Mouse (Mus musculus): ENCODE data around the gene Dctn5. TPM values are rescaled to one million over a fixed set of nuclear protein-coding genes. Genes with fewer than 3 reads are reported as not detected.

Gene Dctn5
- polyA plus RNA-seq, 1 experiment from 2014 or later, result 159 TPM

GRCm38 (mm10) chr7:122158488-122158887 lies 25.6 kb downstream of the Dctn5 start:
- 8% methylated on average over 13 of the region's 13 CpGs for WGBS
- Histone ChIP-seq H3K4me2 (replicated peaks) (peak overlapping the region; percentile 96), H3K27ac (peak overlapping the region; percentile 57), H3K9me3 (ENCODE audit: control insufficient read depth, low read length) (no peaks in the 10 kb centered on the region), H3K36me3 (replicated peaks; ENCODE audit: control insufficient read depth, insufficient read depth) (peaks cover 11% of the 10 kb centered on the region), H3K27me3 (ENCODE audit: control insufficient read depth, insufficient read depth, low read length) (no peaks in the 10 kb centered on the region), H3K4me3 (replicated peaks; ENCODE audit: low read length) (peak overlapping the region; percentile 69), H3K9ac (peak overlapping the region; percentile 76), H3K4me1 (replicated peaks; ENCODE audit: control insufficient read depth, insufficient read depth, low read length) (peaks cover 15% of the 10 kb centered on the region)
- no peak for ATAC-seq (ENCODE audit: low FRiP score)
- no peak for DNase-seq (ENCODE audit: low spot score)

DNA sequence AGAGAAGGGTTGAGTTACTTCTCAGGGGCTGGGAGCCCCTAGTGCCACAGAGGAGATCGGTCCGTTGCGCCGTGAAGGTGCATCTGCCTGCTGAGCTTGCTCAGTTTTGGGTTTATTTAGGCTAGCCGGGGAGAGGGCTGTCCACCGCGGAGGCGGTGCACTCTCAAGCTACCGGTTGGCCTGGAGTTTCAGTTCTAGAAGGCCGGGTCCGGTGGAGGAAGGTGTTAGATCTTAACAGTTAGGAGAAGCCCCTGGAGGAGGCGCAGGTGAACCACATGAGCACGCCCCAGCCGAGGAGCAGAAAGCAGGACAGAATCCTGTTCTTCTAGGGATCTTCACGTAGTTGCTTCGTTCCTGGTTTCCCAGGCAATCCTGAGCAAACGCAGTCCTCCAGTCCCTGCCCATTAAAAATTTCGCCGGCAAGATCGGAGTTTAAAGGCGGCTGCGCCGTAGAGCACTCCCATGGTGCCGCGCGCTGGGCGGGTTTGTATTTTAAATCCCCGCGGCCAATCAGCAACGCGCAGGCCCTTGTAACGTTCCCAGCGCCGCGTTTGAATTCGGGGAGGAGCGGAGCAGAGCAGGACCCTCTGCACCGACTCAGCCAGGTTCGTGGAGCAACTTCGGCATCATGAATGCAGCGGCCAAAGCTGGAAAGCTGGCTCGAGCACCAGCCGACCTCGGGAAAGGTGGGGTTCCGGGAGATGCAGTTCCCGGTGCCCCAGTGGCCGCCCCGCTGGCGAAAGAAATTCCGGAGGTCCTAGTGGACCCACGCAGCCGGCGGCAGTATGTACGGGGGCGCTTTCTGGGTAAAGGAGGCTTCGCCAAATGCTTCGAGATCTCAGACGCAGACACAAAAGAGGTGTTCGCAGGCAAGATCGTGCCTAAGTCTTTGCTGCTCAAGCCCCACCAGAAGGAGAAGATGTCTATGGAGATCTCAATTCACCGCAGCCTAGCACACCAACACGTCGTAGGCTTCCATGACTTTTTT lies 26.4 kb downstream of the Dctn5 start, which contains the start of gene Plk1:
Gene Plk1 (plus strand): TSS at position 525 of the 988 bp plus-strand sequence.
- Histone ChIP-seq H3K9ac (peak within 1 kb of the TSS; percentile 76), H3K4me3 (replicated peaks; ENCODE audit: low read length) (peak within 1 kb of the TSS; percentile 69), H3K9me3 (ENCODE audit: control insufficient read depth, low read length) (no peaks in the 10 kb centered on the region), H3K4me2 (replicated peaks) (peak within 1 kb of the TSS; percentile 96), H3K36me3 (replicated peaks; ENCODE audit: control insufficient read depth, insufficient read depth) (peaks cover 11% of the 10 kb centered on the region), H3K4me1 (replicated peaks; ENCODE audit: control insufficient read depth, insufficient read depth, low read length) (peaks cover 15% of the 10 kb centered on the region), H3K27me3 (ENCODE audit: control insufficient read depth, insufficient read depth, low read length) (no peaks in the 10 kb centered on the region), H3K27ac (peak within 1 kb of the TSS; percentile 57)
- peak; percentile 92 for ATAC-seq (ENCODE audit: low FRiP score)
- peak; percentile 90 for DNase-seq (ENCODE audit: low spot score)
- WGBS, result under 1% methylated on average over 63 of the region's 63 CpGs

- Histone ChIP-seq H3K27ac (no peak overlapping the region), H3K27me3 (ENCODE audit: control insufficient read depth, insufficient read depth, low read length) (no peaks in the 10 kb centered on the region), H3K36me3 (replicated peaks; ENCODE audit: control insufficient read depth, insufficient read depth) (peaks cover 16% of the 10 kb centered on the region), H3K9ac (peak overlapping the region; percentile 76; the same call in 1 of the 2 replicates), H3K4me1 (replicated peaks; ENCODE audit: control insufficient read depth, insufficient read depth, low read length) (peaks cover 15% of the 10 kb centered on the region), H3K4me2 (replicated peaks) (peak overlapping the region; percentile 96), H3K4me3 (replicated peaks; ENCODE audit: low read length) (peak overlapping the region; percentile 69), H3K9me3 (ENCODE audit: control insufficient read depth, low read length) (no peaks in the 10 kb centered on the region)
- WGBS, result under 1% methylated on average over 12 of the region's 12 CpGs
- ATAC-seq (ENCODE audit: low FRiP score) (no peak), DNase-seq (ENCODE audit: low spot score) (no peak)
Measured at GRCm38 (mm10) chr7:122160037-122160436, 27.2 kb downstream of the Dctn5 start.

- no peak for DNase-seq (ENCODE audit: low spot score)
- H3K4me1 ChIP-seq (replicated peaks; ENCODE audit: control insufficient read depth, insufficient read depth, low read length), result peaks cover 7% of the 10 kb centered on the region
- no peak overlapping the region for H3K4me2 ChIP-seq (replicated peaks)
- no peak for ATAC-seq (ENCODE audit: low FRiP score)
- no peak overlapping the region for H3K9ac ChIP-seq
- peaks cover 23% of the 10 kb centered on the region for H3K36me3 ChIP-seq (replicated peaks; ENCODE audit: control insufficient read depth, insufficient read depth)
- no peaks in the 10 kb centered on the region for H3K9me3 ChIP-seq (ENCODE audit: control insufficient read depth, low read length)
- H3K27ac ChIP-seq, result no peak overlapping the region
- 91% methylated on average over 7 of the region's 8 CpGs for WGBS
- H3K4me3 ChIP-seq (replicated peaks; ENCODE audit: low read length), result no peak overlapping the region
- no peaks in the 10 kb centered on the region for H3K27me3 ChIP-seq (ENCODE audit: control insufficient read depth, insufficient read depth, low read length)
Measured at GRCm38 (mm10) chr7:122163766-122164165, 30.9 kb downstream of the Dctn5 start.

- no peak overlapping the region for H3K4me2 ChIP-seq (replicated peaks)
- peaks cover 20% of the 10 kb centered on the region for H3K36me3 ChIP-seq (replicated peaks; ENCODE audit: control insufficient read depth, insufficient read depth)
- H3K9me3 ChIP-seq (ENCODE audit: control insufficient read depth, low read length), result no peaks in the 10 kb centered on the region
- WGBS, result 95% methylated on average over 7 of the region's 7 CpGs
- ATAC-seq (ENCODE audit: low FRiP score) (no peak), DNase-seq (ENCODE audit: low spot score) (no peak)
- H3K27me3 ChIP-seq (ENCODE audit: control insufficient read depth, insufficient read depth, low read length), result no peaks in the 10 kb centered on the region
- H3K9ac ChIP-seq, result no peak overlapping the region
- H3K4me3 ChIP-seq (replicated peaks; ENCODE audit: low read length), result no peak overlapping the region
- no peaks in the 10 kb centered on the region for H3K4me1 ChIP-seq (replicated peaks; ENCODE audit: control insufficient read depth, insufficient read depth, low read length)
- no peak overlapping the region for H3K27ac ChIP-seq
Measured at GRCm38 (mm10) chr7:122167203-122167602, 34.4 kb downstream of the Dctn5 start.

GRCm38 (mm10) chr7:122170705-122171104 lies 37.9 kb downstream of the Dctn5 start:
- no peak overlapping the region for H3K4me3 ChIP-seq (replicated peaks; ENCODE audit: low read length)
- no peak overlapping the region for H3K9ac ChIP-seq
- WGBS, result 80% methylated on average over 6 of the region's 6 CpGs
- H3K4me2 ChIP-seq (replicated peaks), result no peak overlapping the region
- H3K36me3 ChIP-seq (replicated peaks; ENCODE audit: control insufficient read depth, insufficient read depth), result peaks cover 7% of the 10 kb centered on the region; the same call in 1 of the 2 replicates
- H3K9me3 ChIP-seq (ENCODE audit: control insufficient read depth, low read length), result no peaks in the 10 kb centered on the region
- ATAC-seq (ENCODE audit: low FRiP score), result no peak
- no peaks in the 10 kb centered on the region for H3K4me1 ChIP-seq (replicated peaks; ENCODE audit: control insufficient read depth, insufficient read depth, low read length)
- no peaks in the 10 kb centered on the region for H3K27me3 ChIP-seq (ENCODE audit: control insufficient read depth, insufficient read depth, low read length)
- DNase-seq (ENCODE audit: low spot score), result no peak
- no peak overlapping the region for H3K27ac ChIP-seq

- DNase-seq (ENCODE audit: low spot score) (no peak), ATAC-seq (ENCODE audit: low FRiP score) (no peak)
- Histone ChIP-seq H3K9me3 (ENCODE audit: control insufficient read depth, low read length) (no peaks in the 10 kb centered on the region), H3K27ac (no peak overlapping the region), H3K4me2 (replicated peaks) (no peak overlapping the region), H3K9ac (no peak overlapping the region), H3K36me3 (replicated peaks; ENCODE audit: control insufficient read depth, insufficient read depth) (peaks cover 7% of the 10 kb centered on the region; the same call in 1 of the 2 replicates), H3K4me3 (replicated peaks; ENCODE audit: low read length) (no peak overlapping the region), H3K4me1 (replicated peaks; ENCODE audit: control insufficient read depth, insufficient read depth, low read length) (no peaks in the 10 kb centered on the region), H3K27me3 (ENCODE audit: control insufficient read depth, insufficient read depth, low read length) (no peaks in the 10 kb centered on the region)
- 78% methylated on average over 10 of the region's 10 CpGs for WGBS
Measured at GRCm38 (mm10) chr7:122171613-122172012, 38.8 kb downstream of the Dctn5 start.

DNA sequence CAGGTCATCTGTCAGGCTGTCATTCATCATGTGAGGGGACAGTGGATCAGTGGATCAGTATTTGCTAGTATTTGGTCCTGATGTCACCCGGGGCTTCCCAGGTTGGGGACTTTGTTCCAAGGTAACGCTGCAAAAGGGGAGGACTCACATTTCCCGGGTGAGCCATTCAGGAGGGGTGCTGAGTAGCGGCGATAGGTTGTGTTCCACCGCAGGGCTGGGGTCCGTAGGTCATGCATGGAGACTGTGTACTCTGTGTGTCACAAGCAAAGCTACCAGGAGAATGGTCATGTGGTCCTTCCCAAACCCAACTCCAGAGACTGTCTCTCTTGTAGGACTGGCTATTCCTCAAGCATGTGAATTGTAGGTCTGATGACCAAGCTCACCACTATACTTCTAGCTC lies 47.9 kb downstream of the Dctn5 start:
- Histone ChIP-seq H3K27ac (no peak overlapping the region), H3K4me2 (replicated peaks) (no peak overlapping the region), H3K9me3 (ENCODE audit: control insufficient read depth, low read length) (no peaks in the 10 kb centered on the region), H3K36me3 (replicated peaks; ENCODE audit: control insufficient read depth, insufficient read depth) (no peaks in the 10 kb centered on the region), H3K27me3 (ENCODE audit: control insufficient read depth, insufficient read depth, low read length) (no peaks in the 10 kb centered on the region), H3K4me1 (replicated peaks; ENCODE audit: control insufficient read depth, insufficient read depth, low read length) (no peaks in the 10 kb centered on the region), H3K9ac (no peak overlapping the region), H3K4me3 (replicated peaks; ENCODE audit: low read length) (no peak overlapping the region)
- WGBS, result 92% methylated on average over 7 of the region's 7 CpGs
- DNase-seq (ENCODE audit: low spot score) (no peak), ATAC-seq (ENCODE audit: low FRiP score) (no peak)

GRCm38 (mm10) chr7:122184569-122184968 lies 51.7 kb downstream of the Dctn5 start:
- no peaks in the 10 kb centered on the region for H3K4me1 ChIP-seq (replicated peaks; ENCODE audit: control insufficient read depth, insufficient read depth, low read length)
- H3K27me3 ChIP-seq (ENCODE audit: control insufficient read depth, insufficient read depth, low read length), result no peaks in the 10 kb centered on the region

More at GRCm38 (mm10) chr7:122184569-122184968, 51.7 kb downstream of the Dctn5 start:
- Histone ChIP-seq H3K27ac (no peak overlapping the region), H3K4me2 (replicated peaks) (no peak overlapping the region), H3K9me3 (ENCODE audit: control insufficient read depth, low read length) (no peaks in the 10 kb centered on the region), H3K4me3 (replicated peaks; ENCODE audit: low read length) (no peak overlapping the region), H3K36me3 (replicated peaks; ENCODE audit: control insufficient read depth, insufficient read depth) (no peaks in the 10 kb centered on the region), H3K9ac (no peak overlapping the region)
- ATAC-seq (ENCODE audit: low FRiP score) (no peak), DNase-seq (ENCODE audit: low spot score) (no peak)
- 73% methylated on average over 5 of the region's 5 CpGs for WGBS

All from hindbrain, embryonic 14.5 days (tissue).